Comparison of ENCODE assay signal across 20 mouse cellular contexts in the genomic region with DNA sequence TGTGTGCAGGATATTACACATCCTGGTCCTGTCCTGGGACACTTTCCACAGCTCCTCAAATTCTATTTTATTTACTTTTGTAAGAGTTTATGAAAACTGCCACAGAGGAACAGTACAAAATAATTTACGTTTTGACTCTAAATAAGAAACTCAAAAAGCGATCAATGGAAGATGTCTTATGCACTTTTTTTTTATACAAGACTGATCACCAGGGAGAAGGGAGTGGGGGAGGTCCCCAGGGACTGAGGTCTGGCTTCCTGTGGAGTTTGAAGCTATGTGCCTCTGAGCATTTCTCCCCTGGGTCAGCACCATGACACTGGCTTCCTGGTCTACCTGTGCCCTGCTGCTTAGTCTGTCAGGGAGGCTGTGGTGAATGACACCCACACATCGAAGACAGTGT.
DNase-seq lines count a peak whose midpoint lies in the region; ATAC-seq and TF ChIP-seq lines count a peak whose summit lies in the region.
"Had no signal": no experiment of that assay in that cellular context is flagged by ENCODE, and none has a peak within 500 bp of the region (broad histone marks: within the 10 kb centered on the region; RNA-seq: fewer than 3 reads in every experiment).

No protein-coding gene starts in this region.

- no peak for TF ChIP-seq RAD21 in CH12.LX (IDR thresholded peaks at IDR 0.05; ENCODE audit: low read depth, low read length)

- H3K36me3 ChIP-seq in midbrain, embryonic 11.5 days (ENCODE audit: control insufficient read depth, insufficient read depth, low read length), result no peaks in the 10 kb centered on the region
- H3K36me3 ChIP-seq in midbrain, embryonic 15.5 days (replicated peaks), result no peaks in the 10 kb centered on the region
- no peaks in the 10 kb centered on the region for H3K36me3 ChIP-seq in CH12.LX (replicated peaks in 1 of 2; ENCODE audit: control insufficient read depth in 1 of 2, insufficient read depth in 1 of 2, low read length in 1 of 2)
- H3K36me3 ChIP-seq in splenic B cell, adult 2 months (ENCODE audit: control insufficient read depth, insufficient read depth, low read length, poor library complexity, severe bottlenecking), result no peaks in the 10 kb centered on the region

- no peaks in the 10 kb centered on the region for H3K9me3 ChIP-seq in midbrain, embryonic 11.5 days (ENCODE audit: control insufficient read depth, low read length)
- no peaks in the 10 kb centered on the region for H3K9me3 ChIP-seq in midbrain, embryonic 15.5 days
- H3K9me3 ChIP-seq in CH12.LX (replicated peaks; ENCODE audit: low read length), result no peaks in the 10 kb centered on the region
- H3K9me3 ChIP-seq: G1E had no signal

- peak; percentile 51 for DNase-seq in midbrain, embryonic 11.5 days (ENCODE audit: low spot score, missing footprints)
- DNase-seq in CH12.LX (ENCODE audit: extremely low read depth), result peak; percentile 62
- peak; percentile 46 for DNase-seq in splenic B cell, adult 2 months (ENCODE audit: low read depth, low spot score)
- DNase-seq in thymus, postnatal 10 days (ENCODE audit: low spot score in 2 of 2), result no peak
- DNase-seq in embryo, embryonic 10.5 days (ENCODE audit: low spot score), result no peak
- DNase-seq: adrenal gland, adult 2 months; adrenal gland, adult 8-10 months; adrenal gland, postnatal 10 days; adrenal gland, postnatal 14 days; adrenal gland, postnatal 25 days; adrenal gland, postnatal 36 days; cerebellum, adult 11 months; cerebellum, adult 11-12 months; cerebellum, adult 18-20 months; cerebellum, adult 2 months had no signal

- H3K27ac ChIP-seq in midbrain, embryonic 11.5 days (ENCODE audit: low read depth, low read length), result no peak overlapping the region
- no peak overlapping the region for H3K27ac ChIP-seq in midbrain, embryonic 15.5 days
- H3K27ac ChIP-seq in CH12.LX (ENCODE audit: insufficient read depth, low read depth), result no peak overlapping the region

- no peak for ATAC-seq in midbrain, embryonic 11.5 days (ENCODE audit: low FRiP score)
- ATAC-seq in midbrain, embryonic 15.5 days (replicated peaks), result no peak
- ATAC-seq: activated CD4-positive, CD25-positive, alpha-beta regulatory T cell, adult 4 months; CD4-positive, CD25-positive, alpha-beta regulatory T cell, adult 4 months; Patski had no signal

- peak; percentile 51; the same call in 1 of the 2 replicates for TF ChIP-seq EP300 in CH12.LX (IDR thresholded peaks at IDR 0.05; ENCODE audit: low read length)

- no peak overlapping the region for H3K9ac ChIP-seq in midbrain, embryonic 11.5 days (ENCODE audit: low read length)
- H3K9ac ChIP-seq in midbrain, embryonic 15.5 days, result no peak overlapping the region
- no peak overlapping the region for H3K9ac ChIP-seq in CH12.LX (ENCODE audit: insufficient read depth, low read depth)

- dilution Hi-C loops in CH12.LX (cut with MboI; ENCODE audit: extremely low pct_ligation_motif_present, extremely low pct_unique_long_range_greater_than_20kb, low sequenced_read_pairs), result no loop called here

- in situ Hi-C loops in CH12.LX (cut with MboI; ENCODE audit: low pct_ligation_motif_present, low pct_unique_long_range_greater_than_20kb, low sequenced_read_pairs), result loop anchor here (5.0 to 10.0 kb wide), 2 partner anchors 68 to 215 kb away; no protein-coding TSS in a partner anchor

- TF ChIP-seq POLR2A in CH12.LX (IDR thresholded peaks at IDR 0.05; ENCODE audit: low read depth, low read length), result no peak

- WGBS in midbrain, embryonic 11.5 days, result 91% methylated on average over 3 of the region's 3 CpGs
- 90% methylated on average over 3 of the region's 3 CpGs for WGBS in midbrain, embryonic 15.5 days

- no peaks in the 10 kb centered on the region for H3K79me2 ChIP-seq in CH12.LX (replicated peaks; ENCODE audit: control insufficient read depth, extremely low read depth, insufficient read depth, poor library complexity, severe bottlenecking)

- no peak for TF ChIP-seq CTCF in CH12.LX (conservative IDR thresholded peaks at IDR 0.05 in 1 of 2, IDR thresholded peaks at IDR 0.05 in 1 of 2; ENCODE audit: low read depth in 2 of 2, low read length in 2 of 2)

- H3K4me3 ChIP-seq in midbrain, embryonic 11.5 days (ENCODE audit: low read depth, low read length), result no peak overlapping the region
- no peak overlapping the region for H3K4me3 ChIP-seq in midbrain, embryonic 15.5 days
- H3K4me3 ChIP-seq in CH12.LX (replicated peaks in 1 of 3; ENCODE audit: low read depth in 2 of 3, low read length in 2 of 3, poor library complexity in 1 of 3), result peak overlapping the region in 1 of 3 experiments; percentile 19

- H3K4me1 ChIP-seq in midbrain, embryonic 11.5 days (ENCODE audit: control insufficient read depth, insufficient read depth, low read length), result no peaks in the 10 kb centered on the region
- no peaks in the 10 kb centered on the region for H3K4me1 ChIP-seq in midbrain, embryonic 15.5 days
- H3K4me1 ChIP-seq in CH12.LX (ENCODE audit: control insufficient read depth in 1 of 2, insufficient read depth in 2 of 2), result peaks cover 55 to 89% of the 10 kb centered on the region in 2 experiments

- no peak overlapping the region for H3K4me2 ChIP-seq in midbrain, embryonic 11.5 days
- no peak overlapping the region for H3K4me2 ChIP-seq in midbrain, embryonic 15.5 days
- no peak overlapping the region for H3K4me2 ChIP-seq in CH12.LX (ENCODE audit: insufficient read depth, low read depth, poor library complexity, severe bottlenecking)

- H3K27me3 ChIP-seq in midbrain, embryonic 11.5 days (ENCODE audit: control insufficient read depth, insufficient read depth, low read length), result no peaks in the 10 kb centered on the region
- H3K27me3 ChIP-seq in midbrain, embryonic 15.5 days (replicated peaks), result no peaks in the 10 kb centered on the region
- no peaks in the 10 kb centered on the region for H3K27me3 ChIP-seq in CH12.LX (replicated peaks)
- no peaks in the 10 kb centered on the region for H3K27me3 ChIP-seq in splenic B cell, adult 2 months (ENCODE audit: control insufficient read depth, insufficient read depth, low read length, poor library complexity, severe bottlenecking)
- H3K27me3 ChIP-seq: Patski had no signal

TF ChIP-seq in CH12.LX, 34 proteins besides CTCF, POLR2A, EP300 and RAD21:
- TF ChIP-seq ZNF384 (IDR thresholded peaks at IDR 0.05; ENCODE audit: low read depth, low read length), result peak; percentile 60; the same call in 1 of the 2 replicates
- 0 out of 2 replicates have a peak, but pooled peaks have one; percentile 26 for TF ChIP-seq ELF1 (IDR thresholded peaks at IDR 0.05; ENCODE audit: low read depth, low read length)
- TF ChIP-seq MEF2A (IDR thresholded peaks at IDR 0.05; ENCODE audit: borderline replicate concordance, low read depth, low read length), result 0 out of 2 replicates have a peak, but pooled peaks have one; percentile 17
- TF ChIP-seq CHD2 (IDR thresholded peaks at IDR 0.05; ENCODE audit: low read length), result no peak
- TF ChIP-seq ZC3H11A (IDR thresholded peaks at IDR 0.05; ENCODE audit: low read depth, low read length), result no peak
- TF ChIP-seq MAFK (IDR thresholded peaks at IDR 0.05; ENCODE audit: insufficient replicate concordance, low read length), result no peak
- no peak for TF ChIP-seq JUN (IDR thresholded peaks at IDR 0.05; ENCODE audit: insufficient read depth, low read depth, low read length)
- TF ChIP-seq TCF12 (IDR thresholded peaks at IDR 0.05; ENCODE audit: low read depth, low read length), result no peak
- no peak for TF ChIP-seq RCOR1 (conservative IDR thresholded peaks at IDR 0.05; ENCODE audit: low read depth, low read length)

Comparison
In these comparisons a context has a peak if more than half of its experiments do, and no peak if none do; other contexts are left out.
1. DNase-seq: peak in midbrain, embryonic 11.5 days (single experiment), CH12.LX (single experiment) and splenic B cell, adult 2 months (single experiment); none in thymus, postnatal 10 days (0 of 2) and embryo, embryonic 10.5 days (single experiment).